Mouse (Mus musculus) heart, adult 9 months (tissue): ENCODE results near the gene Nfe2.
"Not testable (repeated sequence)": the region's sequence is repeated elsewhere in the genome, so short reads cannot be mapped to it uniquely, and the experiment has no call there.

ENCODE experiments used
- DNase-seq, 2 experiments: peaks; one replicate each; pipeline ENCODE4 v3.0.0; 2022; ENCODE audit warnings: low spot score in 2 of 2

The Nfe2 gene

DNA sequence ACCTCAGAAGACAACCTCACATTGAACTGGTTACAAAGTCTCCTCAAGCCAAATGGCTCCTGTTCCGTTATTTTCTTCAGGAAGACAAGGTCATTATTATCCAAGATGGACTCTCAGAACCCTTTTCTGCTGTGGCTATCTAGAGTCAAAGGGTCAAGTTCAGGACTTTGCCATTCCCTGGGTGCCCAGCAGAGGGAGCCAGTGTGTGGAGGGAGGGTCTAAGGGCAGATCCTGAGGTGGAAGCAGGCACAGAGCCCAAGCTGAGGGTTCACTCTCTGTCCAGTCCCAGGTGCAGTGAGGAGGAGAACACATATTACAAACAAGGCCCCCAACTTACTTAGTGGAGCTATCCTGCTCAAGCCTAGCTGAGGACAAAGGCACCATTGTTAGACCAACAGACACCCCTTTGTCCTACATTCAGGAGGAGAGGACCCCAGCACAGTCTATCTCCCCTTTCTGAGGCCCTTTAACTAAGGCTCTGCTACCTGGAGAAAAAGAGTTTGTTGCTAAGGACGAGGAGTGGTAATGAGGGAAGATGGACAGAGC lies 7.9 kb downstream of the Nfe2 start:
- DNase-seq, result peak; percentile 28 to 51

DNA sequence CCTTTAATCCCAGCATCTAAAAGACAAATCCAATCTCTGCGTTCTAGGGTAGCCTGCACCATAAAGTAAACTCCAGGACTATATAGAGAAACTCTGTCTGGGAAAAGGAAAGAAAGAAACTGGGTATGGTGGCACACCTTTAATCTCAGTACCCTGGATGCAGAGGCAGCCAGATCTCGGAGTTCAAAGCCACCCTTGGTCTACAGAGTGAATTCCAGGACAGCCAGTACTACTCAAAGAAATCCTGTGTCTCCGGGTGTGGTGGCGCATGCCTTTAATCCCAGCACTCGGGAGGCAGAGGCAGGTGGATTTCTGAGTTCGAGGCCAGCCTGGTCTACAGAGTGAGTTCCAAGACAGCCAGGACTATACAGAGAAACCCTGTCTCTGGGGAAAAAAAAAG lies 8.7 kb downstream of the Nfe2 start:
- DNase-seq, result not testable (repeated sequence)

DNA sequence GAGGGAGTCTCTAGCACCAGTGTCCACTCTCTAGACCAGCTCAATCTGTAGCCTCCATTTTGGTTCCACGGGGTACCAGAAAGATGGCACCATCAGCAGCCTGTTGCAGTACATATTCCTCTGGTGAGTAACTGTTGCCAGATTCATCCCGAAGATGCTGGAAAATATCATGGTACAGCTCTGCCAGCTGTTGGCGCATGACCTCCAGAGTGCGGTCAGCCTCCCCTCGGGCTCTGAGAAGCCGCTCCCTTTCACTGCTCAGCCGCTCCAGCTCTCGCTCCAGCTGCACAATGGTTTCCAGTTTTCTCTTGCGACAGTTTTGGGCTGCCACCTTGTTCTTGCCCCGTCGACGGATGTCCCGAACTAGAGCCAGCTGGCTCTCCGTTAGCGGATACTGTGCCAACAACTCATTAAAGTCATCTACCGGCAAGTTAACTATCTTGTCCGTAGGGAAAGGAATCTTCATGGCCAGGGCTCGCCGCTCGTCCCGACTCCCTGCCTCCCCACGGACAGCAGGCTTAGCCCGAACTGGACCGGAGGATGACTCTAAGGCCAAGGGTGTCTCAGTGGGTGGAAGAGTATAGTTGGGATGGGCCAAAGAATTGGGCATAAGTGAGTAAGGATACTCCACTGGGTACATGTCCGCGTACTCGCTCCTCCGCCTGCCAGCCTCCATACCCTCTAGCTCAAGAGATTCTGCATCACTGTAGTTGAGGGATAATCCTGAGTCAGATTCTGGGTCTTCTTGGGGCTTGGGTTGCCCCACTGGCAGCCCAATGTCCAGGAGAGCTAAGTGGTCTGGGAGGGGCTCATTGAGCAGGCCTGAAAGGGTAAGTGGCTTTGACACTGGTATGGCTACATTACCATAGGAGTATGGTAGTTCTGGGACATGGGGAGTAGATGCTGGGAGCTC lies 9.5 kb downstream of the Nfe2 start:
- DNase-seq, result no peak

DNA sequence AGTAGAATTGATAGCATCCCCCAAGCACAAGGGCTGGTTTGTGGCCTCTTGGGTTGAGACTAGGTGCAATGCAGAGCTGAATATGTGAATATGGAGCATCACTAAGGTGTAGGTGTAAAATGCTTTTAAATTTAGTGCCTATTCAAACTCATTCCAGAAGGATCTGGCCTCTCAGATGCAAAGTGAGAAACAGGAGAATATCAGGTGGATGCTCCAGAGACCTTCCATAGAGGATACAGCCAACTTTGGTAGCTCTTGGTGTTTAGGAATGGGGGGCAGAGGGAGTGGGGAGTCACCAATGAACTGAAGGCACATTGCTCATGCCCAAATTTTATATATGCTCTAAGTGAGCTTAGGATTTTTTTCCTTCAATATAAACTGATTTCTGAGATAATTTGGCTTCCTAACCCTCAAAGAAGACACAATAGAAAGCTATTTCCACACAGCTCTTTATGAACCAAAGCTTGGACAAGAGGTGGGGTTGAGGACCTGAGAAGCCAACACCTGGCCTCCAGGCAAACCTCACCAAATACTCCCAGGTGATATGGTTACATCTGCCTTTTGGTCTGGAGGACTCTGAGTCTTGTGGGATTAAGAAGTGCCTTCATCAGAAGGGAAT lies 10.3 kb downstream of the Nfe2 start:
- no peak for DNase-seq

DNA sequence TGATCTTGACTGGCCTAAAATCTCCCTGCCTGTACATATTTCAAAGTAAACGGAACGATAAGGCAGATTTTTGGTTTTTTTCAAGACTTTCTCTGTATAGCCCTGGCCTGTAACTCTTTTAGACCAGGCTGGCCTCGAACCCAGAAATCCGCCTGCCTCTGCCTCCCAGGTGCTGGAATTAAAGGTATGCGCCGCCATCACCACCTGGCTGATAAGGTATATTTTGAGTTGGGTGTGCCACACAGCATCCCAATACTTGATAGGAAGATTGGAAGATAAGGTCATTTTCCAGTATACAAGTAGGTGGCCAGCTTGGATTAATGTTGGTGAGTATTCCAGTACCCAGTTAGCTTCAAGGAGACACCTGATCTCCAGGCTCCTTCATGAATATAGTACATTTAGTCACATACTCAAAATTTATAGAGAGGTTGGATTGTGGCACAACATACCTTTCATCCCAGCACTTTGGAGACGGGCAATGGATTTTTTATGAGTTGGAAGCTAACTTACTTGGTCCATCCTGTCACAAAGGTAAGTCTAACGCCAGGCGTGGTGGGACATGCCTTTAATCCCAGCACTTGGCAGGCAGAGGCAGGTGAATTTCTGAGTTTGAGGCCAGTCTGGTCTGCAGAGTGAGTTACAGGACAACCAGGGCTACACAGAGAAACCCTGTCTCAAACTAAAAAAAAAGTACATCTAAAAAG lies 11.0 kb downstream of the Nfe2 start:
- DNase-seq, result no peak

DNA sequence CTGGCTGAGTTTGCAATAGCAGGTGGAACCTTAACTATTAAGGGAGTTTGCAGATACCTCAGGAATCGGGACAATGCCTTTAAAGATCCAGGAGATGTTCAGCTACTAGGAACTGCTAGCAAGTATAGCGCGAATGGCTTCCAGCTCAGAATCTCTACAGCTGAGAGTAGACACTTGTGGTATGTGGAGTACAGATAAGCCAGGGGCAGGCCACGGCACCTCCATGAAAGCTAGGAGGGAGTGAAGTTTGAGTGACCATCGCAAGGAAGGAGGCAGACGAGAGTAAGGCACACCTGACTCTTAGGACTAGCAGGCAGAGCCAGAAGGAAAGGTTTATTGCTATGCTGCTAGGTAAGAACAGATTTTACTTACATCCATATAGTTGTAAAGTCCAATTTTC lies 12.6 kb downstream of the Nfe2 start:
- no peak for DNase-seq

DNA sequence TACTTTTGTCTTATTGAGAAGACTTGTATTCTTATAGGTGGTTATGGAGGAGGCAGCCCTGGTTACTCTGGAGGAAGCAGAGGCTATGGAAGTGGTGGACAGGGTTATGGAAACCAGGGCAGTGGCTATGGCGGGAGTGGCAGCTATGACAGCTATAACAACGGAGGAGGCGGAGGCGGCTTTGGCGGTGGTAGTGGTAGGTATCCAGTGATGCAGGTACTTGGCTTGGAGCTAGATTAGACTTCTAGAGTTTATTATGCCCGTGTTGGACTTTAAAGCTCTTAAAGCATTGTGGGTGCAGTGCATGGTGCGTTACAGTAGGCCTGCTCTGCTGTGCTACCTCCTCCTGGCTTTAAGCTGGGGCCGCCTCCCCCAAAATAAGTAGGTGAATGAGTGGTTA lies 15.3 kb downstream of the Nfe2 start:
- DNase-seq, result no peak

DNA sequence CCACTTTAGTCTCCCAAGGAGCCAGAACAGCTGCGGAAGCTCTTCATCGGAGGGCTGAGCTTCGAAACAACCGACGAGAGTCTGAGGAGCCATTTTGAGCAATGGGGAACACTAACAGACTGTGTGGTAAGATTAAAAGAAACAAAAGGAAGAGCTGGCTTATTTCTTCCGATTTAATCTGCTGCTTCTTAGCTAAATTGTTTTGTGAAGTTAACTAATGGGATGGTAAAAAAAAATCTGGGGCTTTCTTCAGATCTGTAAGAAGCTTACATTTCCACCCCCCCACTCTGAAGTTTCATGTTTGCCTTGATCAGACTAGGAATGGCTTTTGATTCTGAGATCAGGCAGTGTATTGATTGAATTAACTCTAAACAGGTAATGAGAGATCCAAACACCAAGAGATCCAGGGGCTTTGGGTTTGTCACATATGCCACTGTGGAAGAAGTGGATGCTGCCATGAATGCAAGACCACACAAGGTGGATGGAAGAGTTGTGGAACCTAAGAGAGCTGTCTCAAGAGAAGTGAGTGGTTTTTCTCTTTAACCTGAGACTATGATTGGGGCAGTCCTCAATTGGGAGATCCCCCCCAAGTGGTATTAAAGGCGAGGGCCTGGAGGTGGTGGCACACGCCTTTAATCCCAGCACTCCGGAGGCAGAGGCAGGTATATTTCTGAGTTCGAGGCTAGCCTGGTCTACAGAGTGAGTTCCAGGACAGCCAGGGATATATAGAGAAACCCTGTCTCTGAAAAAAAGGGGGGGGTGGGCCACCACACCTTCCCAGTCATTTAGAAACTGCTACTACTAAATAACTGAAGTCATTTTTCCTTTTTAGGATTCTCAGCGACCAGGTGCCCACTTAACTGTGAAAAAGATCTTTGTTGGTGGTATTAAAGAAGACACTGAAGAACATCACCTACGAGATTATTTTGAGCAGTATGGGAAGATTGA lies 16.9 kb downstream of the Nfe2 start:
- not testable (repeated sequence) for DNase-seq

DNA sequence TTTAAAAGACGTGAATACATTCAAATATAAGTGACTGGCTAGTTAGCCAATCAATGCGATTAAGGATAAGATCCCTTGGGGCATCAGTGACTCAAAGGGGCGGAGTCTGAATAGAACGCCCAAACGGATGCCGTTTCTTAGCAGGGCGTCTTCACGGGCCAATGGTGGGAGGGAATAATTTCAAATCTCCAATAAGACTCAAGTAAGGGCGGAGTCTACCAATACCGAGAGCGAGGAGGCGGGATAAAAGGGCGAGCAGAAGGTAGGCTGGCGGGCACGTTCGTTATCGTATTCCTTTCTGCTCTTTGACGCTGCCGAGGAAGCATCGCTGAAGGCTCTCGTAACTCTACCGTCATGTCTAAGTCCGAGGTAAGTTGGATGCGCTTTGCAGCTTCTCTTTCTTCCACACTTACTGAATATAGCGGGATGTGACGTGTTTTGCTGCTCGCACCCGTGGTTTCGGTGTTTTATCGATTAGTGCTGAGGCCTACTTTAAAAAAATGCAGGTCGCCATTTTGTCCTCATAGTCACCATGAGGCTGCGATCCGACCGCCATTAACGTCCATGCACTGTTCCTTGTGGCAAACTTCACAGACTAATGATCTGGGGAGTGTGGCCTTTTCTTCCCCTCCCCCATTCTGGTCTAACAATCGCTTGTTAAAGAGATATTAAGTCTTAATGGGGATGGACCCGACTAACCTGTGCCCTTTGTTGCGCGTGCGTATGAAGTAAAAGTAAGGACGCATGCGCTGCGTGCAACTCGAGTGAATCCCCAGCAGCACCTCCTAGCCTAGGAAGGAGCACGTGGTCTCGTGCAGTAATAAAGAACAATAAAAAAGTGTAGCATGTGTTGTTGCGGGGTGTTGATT lies 17.8 kb downstream of the Nfe2 start, which contains the start of gene Hnrnpa1:
Gene Hnrnpa1 (plus strand): TSS at position 273 of the 869 bp plus-strand sequence.
- DNase-seq, result peak; percentile 98

DNA sequence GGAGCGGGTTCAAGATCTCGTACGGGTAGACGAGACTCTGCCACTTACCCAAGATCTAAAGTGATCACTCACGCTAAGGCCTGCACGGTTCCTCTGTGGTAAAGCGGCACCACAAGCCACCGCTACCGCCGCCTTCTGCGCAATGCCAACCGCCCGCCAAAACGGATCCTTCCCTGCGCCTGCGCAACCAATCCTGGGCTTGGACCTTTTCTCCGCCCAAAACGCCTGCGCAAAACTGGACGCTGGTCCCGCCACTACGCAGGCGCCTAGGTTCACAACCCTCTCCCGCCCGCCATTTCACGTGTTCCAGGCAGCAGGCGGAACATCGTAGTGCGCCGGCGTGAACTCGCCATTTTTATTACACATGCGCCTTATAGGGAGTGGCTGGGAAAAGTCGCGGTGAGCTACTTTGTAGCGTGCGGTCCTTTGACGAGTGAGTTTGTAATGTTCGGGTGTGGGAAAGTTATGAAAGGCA lies 18.5 kb downstream of the Nfe2 start, which contains the start of gene Cbx5:
Gene Cbx5 (minus strand): TSS at position 132 of the 475 bp plus-strand sequence.
- peak; percentile 99 for DNase-seq

DNA sequence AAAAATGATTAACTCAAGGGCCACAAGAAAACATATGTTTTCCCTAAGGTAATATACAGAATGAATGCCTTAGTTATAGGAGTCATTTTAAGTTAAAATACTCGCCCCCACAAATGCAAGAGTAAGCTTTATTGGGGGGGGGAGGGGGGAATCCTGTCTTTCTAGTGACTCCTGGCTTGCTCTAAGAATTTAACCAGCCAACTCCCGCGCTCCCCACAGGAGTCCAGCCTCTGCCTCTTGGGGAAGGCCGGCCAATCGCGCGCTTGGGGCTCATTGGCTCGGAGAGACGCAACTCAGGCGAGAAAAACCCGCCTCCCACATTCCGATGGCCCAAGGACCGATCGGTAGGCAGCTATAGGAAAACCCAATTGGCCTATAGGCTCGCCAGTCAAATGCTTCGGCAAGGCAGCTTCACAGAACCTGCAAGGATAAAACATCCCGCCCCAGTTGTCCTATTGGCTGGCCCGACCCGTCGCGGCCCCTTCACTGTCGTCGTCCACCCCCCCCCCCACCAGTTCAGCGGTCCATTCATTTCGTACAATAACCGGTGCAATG lies 19.0 kb downstream of the Nfe2 start:
- DNase-seq, result peak; percentile 94 to 95

DNA sequence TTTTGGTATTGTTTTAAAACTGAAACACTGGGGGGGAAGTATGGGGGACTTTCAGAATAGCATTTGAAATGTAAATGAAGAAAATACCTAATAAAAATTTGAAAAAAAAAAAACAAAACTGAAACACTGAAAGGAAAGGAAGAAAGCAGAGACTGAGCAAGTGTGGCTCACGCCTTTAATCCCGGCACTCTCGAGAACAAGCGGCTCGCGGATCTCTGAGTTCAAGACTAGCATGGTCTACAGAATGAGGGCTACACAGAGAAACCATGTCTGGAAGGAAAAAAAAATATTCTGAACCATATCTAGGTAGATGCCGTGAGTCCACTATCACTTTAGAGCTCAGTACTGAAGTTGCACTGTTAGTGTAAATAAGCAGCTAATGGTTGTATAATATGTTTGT lies 20.9 kb downstream of the Nfe2 start:
- no peak for DNase-seq

DNA sequence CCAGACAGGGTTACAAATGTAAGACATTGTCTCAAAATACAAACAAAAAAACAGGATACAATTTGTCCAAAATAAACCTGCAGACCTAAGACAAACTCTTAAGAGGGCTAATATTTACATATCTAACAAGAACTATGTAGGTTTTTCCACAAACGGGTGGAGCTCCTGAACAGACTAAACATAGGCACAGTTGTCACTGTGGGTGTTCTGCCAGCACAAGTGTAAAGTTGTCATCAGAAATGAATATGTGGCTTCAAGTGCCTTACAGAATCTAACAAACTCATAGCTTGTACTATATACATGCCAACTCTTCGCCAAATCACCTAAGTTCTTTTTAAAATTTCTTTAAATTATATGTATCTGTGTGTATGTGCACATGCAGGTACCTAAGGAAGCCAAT lies 25.1 kb downstream of the Nfe2 start:
- no peak for DNase-seq

DNA sequence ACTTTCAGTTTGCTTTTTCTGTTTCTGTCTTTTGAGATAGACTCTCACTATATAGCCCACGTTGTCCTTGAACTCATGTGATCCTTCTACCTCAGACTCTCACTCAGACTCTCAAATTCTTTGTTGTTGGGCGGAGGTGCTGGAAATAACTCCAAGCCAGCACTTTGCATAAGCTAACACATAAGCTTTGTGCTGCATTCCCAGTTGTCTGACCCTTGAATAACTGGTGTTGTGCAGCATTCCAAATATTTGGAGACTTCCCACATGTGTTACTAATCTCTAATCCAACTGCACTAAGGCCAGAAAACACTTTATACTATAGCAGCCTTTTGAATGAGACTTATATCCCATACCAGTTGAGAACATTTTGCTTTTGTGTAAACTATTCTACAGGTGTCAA lies 29.3 kb downstream of the Nfe2 start:
- DNase-seq, result no peak

DNA sequence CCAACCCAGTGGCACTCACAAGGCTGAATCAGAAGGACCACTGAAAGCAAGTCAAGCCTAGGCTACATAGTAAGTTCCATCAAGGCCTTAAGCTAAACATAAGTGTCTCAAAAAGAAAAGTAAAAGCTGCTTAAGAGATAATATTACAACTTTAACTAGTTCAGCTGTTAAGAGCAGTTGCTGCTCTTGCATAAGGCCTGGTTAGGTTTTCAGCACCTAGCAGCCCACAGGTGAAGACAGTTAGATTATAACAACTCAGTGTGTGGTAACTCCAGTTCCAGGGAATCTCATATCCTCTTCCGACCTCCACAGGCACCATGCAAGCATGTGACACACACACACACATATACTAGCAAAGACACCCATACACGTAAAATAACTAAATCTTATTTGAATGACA lies 30.6 kb downstream of the Nfe2 start:
- DNase-seq, result no peak

DNA sequence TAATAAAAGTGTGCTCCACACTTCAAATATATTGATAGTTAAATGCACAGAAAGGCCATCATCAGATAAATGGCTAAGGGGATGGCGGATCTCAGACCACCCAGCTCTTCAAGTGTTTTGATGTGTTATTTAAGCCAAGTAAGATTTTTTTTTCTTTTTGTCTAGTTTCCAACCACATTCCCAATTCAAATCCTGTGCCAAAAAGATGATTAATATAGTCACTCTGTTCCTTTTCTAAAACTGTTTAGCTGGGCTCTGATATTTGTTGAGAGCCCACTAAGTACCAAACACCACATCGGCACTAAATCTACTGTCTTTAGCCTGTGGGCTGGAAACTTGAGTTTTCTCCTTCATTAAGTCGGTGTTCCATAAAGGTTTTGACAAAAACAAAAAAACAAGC lies 31.2 kb downstream of the Nfe2 start:
- no peak for DNase-seq

DNA sequence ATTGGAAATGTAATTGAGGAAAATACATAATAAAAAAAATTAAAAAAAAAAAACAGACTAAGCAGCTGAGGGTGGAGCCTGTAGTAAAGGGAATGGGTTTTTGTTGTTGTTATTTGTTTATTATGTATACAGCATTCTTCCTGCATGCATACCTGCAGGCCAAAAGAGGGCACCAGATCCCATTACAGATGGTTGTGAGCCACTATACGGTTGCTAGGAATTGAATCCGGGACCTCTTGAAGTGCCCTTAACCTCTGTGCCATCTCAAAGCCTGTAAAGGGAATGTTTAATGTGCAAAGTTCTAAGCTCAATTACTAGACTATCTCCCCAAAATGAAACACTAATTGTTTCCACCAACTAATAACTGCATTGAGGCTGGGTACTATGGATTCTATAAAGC lies 34.0 kb downstream of the Nfe2 start:
- no peak for DNase-seq

DNA sequence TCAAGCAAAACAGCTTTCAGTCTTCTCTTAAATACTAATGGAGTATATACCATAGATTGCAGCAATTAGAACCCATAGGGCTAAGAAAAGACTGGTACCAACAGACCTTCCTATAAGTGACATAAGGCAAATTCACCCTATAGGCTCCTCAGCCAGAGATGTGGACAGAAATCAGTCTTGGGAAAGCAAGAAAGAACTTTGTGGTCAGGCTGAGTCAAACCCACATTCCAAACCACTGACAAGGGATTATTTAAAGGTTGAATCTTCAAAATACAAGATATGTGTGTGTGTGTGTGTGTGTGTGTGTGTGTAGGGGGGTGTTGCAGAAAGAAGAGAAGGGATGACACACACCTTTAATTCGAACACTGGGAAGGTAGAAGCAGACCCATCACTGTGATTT lies 36.8 kb downstream of the Nfe2 start:
- no peak for DNase-seq

DNA sequence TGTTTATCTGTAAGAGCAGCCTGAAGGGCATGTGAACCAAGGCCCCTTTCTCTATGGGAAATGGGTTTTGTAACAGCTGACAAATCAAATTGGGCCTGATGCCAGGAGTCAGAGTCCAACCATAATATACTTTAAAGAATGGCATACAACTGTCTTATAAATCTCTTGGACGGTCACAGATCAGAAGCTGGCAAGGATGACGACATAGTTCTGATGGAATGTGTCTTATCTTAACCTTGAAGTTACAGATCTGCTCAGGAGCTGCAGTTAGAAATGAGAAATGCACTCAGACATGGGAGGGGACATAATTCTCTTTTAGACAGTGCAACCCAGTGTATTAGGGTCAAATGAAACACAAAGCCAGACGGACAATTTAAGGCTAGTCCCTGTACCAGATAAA lies 37.4 kb downstream of the Nfe2 start:
- DNase-seq, result no peak

DNA sequence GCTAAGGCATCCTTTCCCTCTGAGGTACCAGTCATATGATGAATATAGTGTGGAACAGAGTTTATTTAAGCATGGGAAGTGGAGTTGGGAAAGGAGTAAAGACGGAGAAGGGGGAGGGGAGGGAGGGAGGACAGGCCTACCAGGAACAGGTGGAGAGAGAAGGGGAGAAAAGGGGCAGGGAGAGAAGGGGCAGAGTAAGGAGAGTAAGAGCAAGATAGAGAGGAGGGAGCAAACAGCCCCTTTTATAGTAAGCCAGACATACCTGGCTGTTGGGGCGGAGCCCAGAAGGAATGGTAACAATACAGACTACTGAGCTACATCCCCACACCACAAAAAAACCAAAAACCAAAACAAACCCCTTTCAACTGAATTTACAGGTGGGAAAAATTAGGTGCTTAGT lies 42.2 kb downstream of the Nfe2 start:
- no peak for DNase-seq
